Mouse (Mus musculus) adrenal gland, adult 18-20 months (tissue): ENCODE results near the gene 1700013F07Rik. TPM values are rescaled to one million over a fixed set of nuclear protein-coding genes. Genes with fewer than 3 reads are reported as not detected.

Experiments
- microRNA-seq, 2 experiments: library from miRNA; unstranded; fragments of <30 nt; microRNA quantifications; one replicate each; pipeline ENCODE4 v1.2.0; 2021; ENCODE audit warnings: borderline number of aligned reads in 2 of 2
- total RNA-seq, 2 experiments: library from RNA; stranded (reverse); gene quantifications; 1 replicate in 1 of 2; 2 replicates in 1 of 2; pipeline ENCODE4 v1.2.3; 2021

1700013F07Rik gene
- total RNA-seq, 2 experiments from 2014 or later = not detected

Small RNA genes within 50 kb of the gene (microRNA-seq; reads per million reads assigned to microRNA genes)
- gene Gm22860 = 0 reads per million in 2 experiments

Other genes starting within 250 kb of the 1700013F07Rik start
- gene Mybphl, start 169.2 kb upstream of the 1700013F07Rik start, total RNA-seq = not detected
- 1 to 10 TPM; 1.7 to 1.8 TPM for gene Psrc1, start 150.3 kb upstream of the 1700013F07Rik start, total RNA-seq
- 1 to 10 TPM; 4.4 to 7.0 TPM for gene Celsr2, start 118.6 kb upstream of the 1700013F07Rik start, total RNA-seq
- gene Sars, start 88.9 kb upstream of the 1700013F07Rik start, total RNA-seq = 100 to 1,000 TPM; 168 to 202 TPM
- gene 5330417C22Rik, start 2.4 kb downstream of the 1700013F07Rik start, total RNA-seq = 1 to 10 TPM; 1.8 to 4.0 TPM
- 10 to 100 TPM; 55.7 to 59.4 TPM for gene Tmem167b, start 28.3 kb downstream of the 1700013F07Rik start, total RNA-seq
- 10 to 100 TPM; 29.2 to 30.5 TPM for gene Taf13, start 37.5 kb downstream of the 1700013F07Rik start, total RNA-seq
- 10 to 100 TPM in 1 of 2 experiments, 1 to 10 TPM in 1; 8.3 to 11.0 TPM for gene Wdr47, start 57.1 kb downstream of the 1700013F07Rik start, total RNA-seq
- gene Clcc1, start 119.8 kb downstream of the 1700013F07Rik start, total RNA-seq = 10 to 100 TPM; 27.6 to 37.6 TPM
- gene Gpsm2, start 188.2 kb downstream of the 1700013F07Rik start, total RNA-seq = 1 to 10 TPM; 1.1 to 2.8 TPM
- not detected for gene Aknad1, start 205.5 kb downstream of the 1700013F07Rik start, total RNA-seq